Mouse (Mus musculus) heart, embryonic 16.5 days (tissue): ENCODE results near the gene Alg14. TPM values are rescaled to one million over a fixed set of nuclear protein-coding genes. Genes with fewer than 3 reads are reported as not detected.
A peak's percentile ranks its signal among the peaks of the same experiment; 100 is the strongest.

Experiments used
- ATAC-seq: fragments of 200-750 bp; cut with Nextera tagmentation; replicated peaks from 2 replicates; pipeline ENCODE4 v1.8.0; 2017; ENCODE audit warnings: moderate number of reproducible peaks; ENCODE audit not compliant: insufficient read depth, low FRiP score; ENCODE audit errors: extremely low read depth
- H3K27ac ChIP-seq: fragments of 300-500 bp; sonication (generic); 2 replicates; pipeline ENCODE4 v1.5.1; 2014; ENCODE audit warnings: mild to moderate bottlenecking, low read length, control low read depth, moderate library complexity
- H3K27me3 ChIP-seq: fragments of 300-500 bp; sonication (generic); 2 replicates; pipeline ENCODE4 v1.6.1; 2014; ENCODE audit warnings: low read length, mixed read lengths; ENCODE audit not compliant: control insufficient read depth, insufficient read depth
- H3K36me3 ChIP-seq: fragments of 300-500 bp; sonication (generic); 2 replicates; pipeline ENCODE4 v1.6.1; 2014; ENCODE audit not compliant: control insufficient read depth, insufficient read depth
- H3K4me1 ChIP-seq: fragments of 300-500 bp; sonication (generic); 2 replicates; pipeline ENCODE4 v1.6.1; 2014; ENCODE audit warnings: low read length, mixed read lengths; ENCODE audit not compliant: control insufficient read depth, insufficient read depth
- H3K4me2 ChIP-seq: fragments of 300-500 bp; sonication (generic); 2 replicates; pipeline ENCODE4 v1.6.1; 2014; ENCODE audit warnings: low read depth, mild to moderate bottlenecking, control low read depth, low read length
- H3K4me3 ChIP-seq: fragments of 300-500 bp; sonication (generic); 2 replicates; pipeline ENCODE4 v1.5.1; 2014; ENCODE audit warnings: mild to moderate bottlenecking, control low read depth, low read length
- H3K9ac ChIP-seq: fragments of 300-500 bp; sonication (generic); 2 replicates; pipeline ENCODE4 v1.6.1; 2014; ENCODE audit warnings: low read length, control low read depth
- H3K9me3 ChIP-seq: fragments of 300-500 bp; sonication (generic); replicated peaks from 2 replicates; pipeline ENCODE4 v1.6.1; 2016; ENCODE audit warnings: low read length; ENCODE audit not compliant: control insufficient read depth
- WGBS: fragments of 180-500 bp; shearing (Covaris S2); extraction: QIAGEN DNeasy Blood & Tissue Kit; methylation state at CpG from one replicate; pipeline ENCODE4 v1.1.7; 2014; 5-methylcytosine and 5-hydroxymethylcytosine counted together
- polyA plus RNA-seq: library from polyadenylated mRNA; unstranded; fragments of >200 nt; fragmentation: Nextera tagmentation; extraction: Ambion mirVana; gene quantifications from 2 replicates; pipeline ENCODE4 v1.2.1, GENCODE M21; 2015

Gene Alg14
- 37.9 and 39.8 TPM in 2 replicates for polyA plus RNA-seq

DNA sequence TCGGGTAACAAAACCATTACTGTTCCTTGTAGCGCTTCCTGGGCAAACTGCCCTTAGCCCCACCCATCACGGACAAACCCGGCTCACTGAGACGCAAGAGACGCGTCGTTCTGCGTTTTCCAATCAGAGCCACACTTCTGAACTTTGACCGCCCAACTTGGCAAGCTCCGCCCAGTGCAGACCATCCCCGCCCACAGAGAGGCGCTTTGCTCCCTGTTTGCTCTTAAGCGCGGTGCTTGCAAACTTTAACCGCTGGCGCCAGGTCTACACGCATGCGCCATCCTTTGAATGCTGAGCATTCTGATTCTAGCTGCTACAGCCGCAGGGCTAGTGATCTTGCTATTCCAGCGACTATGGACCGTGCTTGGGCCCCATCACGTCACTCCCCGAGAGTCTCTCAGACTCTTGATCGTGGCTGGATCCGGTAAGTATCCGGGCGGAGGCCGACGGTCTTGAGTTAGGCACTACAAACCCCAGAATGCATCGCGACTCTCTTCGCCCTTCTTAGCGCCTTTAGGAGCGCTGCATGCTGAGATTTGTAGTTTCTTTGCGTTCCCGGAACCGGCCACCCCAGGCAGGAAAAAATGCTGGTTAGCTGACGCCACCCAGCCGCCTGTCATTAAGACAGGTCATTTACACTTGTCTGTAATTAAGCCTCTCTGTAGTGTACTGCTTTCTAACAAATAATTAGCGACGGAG, at the start of gene Alg14:
Gene Alg14 (plus strand): TSS at position 214 of the 699 bp plus-strand sequence.
- under 1% methylated on average over 42 of the region's 42 CpGs for WGBS
- Histone ChIP-seq H3K4me3 (peak within 1 kb of the TSS; percentile 70), H3K36me3 (no peaks in the 10 kb centered on the region), H3K4me2 (peak within 1 kb of the TSS; percentile 69), H3K27me3 (no peaks in the 10 kb centered on the region), H3K4me1 (0 out of 2 replicates have a peak, but pooled peaks cover 4% of the 10 kb centered on the region), H3K9me3 (no peaks in the 10 kb centered on the region), H3K9ac (peak within 1 kb of the TSS; percentile 81), H3K27ac (peak within 1 kb of the TSS; percentile 95)
- peak; percentile 98 for ATAC-seq

DNA sequence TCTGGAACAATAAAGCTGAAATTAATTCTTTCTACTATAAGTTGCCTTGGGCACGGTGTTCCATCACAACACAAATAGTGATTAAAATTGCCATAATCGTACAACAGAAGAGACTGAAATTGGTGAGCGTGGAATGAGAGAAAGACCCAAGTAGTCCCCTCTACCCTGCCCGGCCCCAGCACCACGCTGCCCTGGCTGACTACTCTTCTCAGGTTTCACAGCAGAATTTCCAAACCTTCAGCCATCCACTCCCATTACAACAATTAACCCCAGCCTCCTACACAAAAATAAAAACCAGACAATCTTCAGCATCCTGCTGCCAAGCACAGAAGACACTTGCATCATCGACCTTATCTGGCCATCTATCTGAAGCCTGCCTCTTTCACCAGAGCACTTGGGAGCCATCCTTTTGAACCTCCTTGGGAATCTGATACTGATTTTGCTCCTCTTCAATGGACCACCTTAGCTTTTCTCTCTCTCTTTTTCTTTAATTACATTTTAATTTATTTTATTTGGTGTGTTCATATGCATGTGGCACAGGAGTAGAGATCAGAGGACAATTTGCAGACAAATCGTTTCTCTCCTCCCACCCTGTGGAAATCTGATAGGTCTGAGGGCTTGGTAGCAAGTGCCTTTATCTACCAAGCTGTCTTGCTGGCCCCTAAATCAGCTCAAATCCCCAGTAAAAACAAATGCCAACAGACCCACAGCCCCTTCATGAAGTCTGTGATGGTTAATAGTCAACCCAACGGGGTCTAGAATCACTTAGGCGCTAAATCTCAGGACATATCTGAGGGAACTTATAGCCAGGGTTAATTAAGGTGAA, 49.2 kb upstream of the Alg14 start:
- Histone ChIP-seq H3K4me3 (no peak overlapping the region), H3K4me1 (no peaks in the 10 kb centered on the region), H3K27ac (no peak overlapping the region), H3K9ac (no peak overlapping the region), H3K9me3 (no peaks in the 10 kb centered on the region), H3K27me3 (no peaks in the 10 kb centered on the region), H3K36me3 (no peaks in the 10 kb centered on the region), H3K4me2 (no peak overlapping the region)
- ATAC-seq: no peak
- 64% methylated on average over 9 of the region's 9 CpGs for WGBS

DNA sequence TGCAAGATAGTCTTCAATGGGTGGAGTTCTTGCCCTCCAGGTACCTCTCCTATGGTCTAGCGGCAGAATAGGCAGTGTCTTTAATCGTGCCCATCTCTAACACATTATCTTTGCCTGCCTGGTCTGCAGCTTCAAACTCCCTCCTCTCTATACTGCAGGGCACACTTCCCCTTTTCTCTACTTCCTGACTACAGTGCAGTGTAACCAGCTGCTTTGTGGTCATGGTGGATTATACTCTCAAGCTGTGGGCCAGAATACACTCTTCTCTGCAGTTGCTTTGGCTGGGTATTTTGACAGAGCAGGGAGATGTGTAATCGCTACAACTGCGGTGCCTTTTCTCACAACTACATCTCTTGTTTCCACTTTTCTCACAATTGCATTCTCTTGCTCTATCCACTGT, 48.6 kb upstream of the Alg14 start:
- Histone ChIP-seq H3K9ac (no peak overlapping the region), H3K27ac (no peak overlapping the region; the same call in 1 of the 2 replicates), H3K4me3 (no peak overlapping the region), H3K9me3 (no peaks in the 10 kb centered on the region), H3K27me3 (no peaks in the 10 kb centered on the region), H3K4me1 (no peaks in the 10 kb centered on the region), H3K36me3 (no peaks in the 10 kb centered on the region), H3K4me2 (no peak overlapping the region)
- 0 out of 2 replicates have a peak, but pooled peaks have one; percentile 49 for ATAC-seq
- WGBS: 82% methylated on average over 4 of the region's 4 CpGs

DNA sequence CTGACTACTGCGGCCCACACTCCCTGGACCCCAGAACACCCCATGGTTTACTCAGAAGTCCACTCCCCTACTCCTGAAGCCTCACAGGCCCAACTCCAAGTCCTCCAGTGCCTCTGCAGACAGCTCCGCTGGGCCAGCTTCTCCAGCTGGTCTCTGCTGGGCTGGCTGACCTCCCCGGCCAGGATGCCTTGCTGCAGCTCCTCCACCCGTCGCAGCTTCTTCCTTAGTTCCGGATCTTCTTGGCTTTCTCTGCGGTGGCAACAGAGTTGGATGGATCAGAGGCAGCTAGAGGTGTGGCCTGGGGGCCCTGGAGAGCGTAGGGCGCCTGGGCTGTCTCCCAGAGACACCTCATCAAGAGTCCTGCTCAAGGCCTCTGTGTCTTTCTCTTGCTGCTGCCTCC, 41.5 kb upstream of the Alg14 start:
- Histone ChIP-seq H3K27ac (no peak overlapping the region), H3K9ac (no peak overlapping the region), H3K4me2 (no peak overlapping the region), H3K9me3 (no peaks in the 10 kb centered on the region), H3K36me3 (no peaks in the 10 kb centered on the region), H3K4me1 (no peaks in the 10 kb centered on the region), H3K27me3 (no peaks in the 10 kb centered on the region), H3K4me3 (no peak overlapping the region)
- 84% methylated on average over 9 of the region's 9 CpGs for WGBS
- no peak for ATAC-seq

DNA sequence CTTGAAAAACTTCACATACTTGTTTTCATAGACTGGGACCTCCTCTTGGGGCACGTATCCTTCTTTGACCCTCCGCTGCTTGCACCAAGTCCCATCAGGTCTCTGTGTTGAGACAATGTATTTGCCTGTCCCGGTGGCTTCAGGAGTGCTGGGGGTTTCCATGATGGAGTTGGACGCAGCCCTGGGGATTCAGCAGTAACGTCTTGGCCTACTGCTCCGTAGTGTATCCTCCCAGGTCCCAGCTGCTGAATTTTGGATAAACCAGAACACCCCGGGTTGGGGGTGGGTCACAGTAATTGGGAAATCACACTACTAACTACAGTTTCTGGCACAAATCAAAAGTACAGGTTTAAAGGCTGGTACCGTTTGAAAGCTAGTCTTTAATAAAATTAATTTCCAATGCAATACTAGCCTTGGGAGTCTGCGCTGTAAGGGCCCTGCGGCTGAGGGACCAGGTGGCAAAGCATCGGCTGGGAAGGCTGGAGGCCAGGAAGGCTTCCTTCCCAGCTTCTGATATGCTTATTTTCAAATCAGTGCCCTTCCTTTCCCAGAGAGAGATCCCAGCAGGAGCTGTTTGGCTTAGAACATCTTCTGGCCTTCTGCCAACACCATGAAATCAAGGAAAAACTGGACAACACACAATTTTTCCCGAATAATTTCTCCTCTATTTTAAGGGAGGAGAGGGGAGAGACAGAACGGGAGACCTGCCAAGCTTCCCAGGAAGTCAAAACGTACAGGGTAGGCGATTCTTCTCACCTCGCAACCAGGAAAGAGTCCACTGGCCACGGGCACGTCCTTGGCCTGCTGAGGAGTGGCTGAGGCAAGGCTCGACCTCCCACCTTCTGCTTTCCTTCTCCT, 40.8 kb upstream of the Alg14 start:
- Histone ChIP-seq H3K27me3 (no peaks in the 10 kb centered on the region), H3K27ac (no peak overlapping the region), H3K36me3 (no peaks in the 10 kb centered on the region), H3K4me2 (no peak overlapping the region), H3K4me3 (no peak overlapping the region), H3K9ac (no peak overlapping the region), H3K9me3 (no peaks in the 10 kb centered on the region), H3K4me1 (no peaks in the 10 kb centered on the region)
- 69% methylated on average over 19 of the region's 19 CpGs for WGBS
- ATAC-seq: no peak

DNA sequence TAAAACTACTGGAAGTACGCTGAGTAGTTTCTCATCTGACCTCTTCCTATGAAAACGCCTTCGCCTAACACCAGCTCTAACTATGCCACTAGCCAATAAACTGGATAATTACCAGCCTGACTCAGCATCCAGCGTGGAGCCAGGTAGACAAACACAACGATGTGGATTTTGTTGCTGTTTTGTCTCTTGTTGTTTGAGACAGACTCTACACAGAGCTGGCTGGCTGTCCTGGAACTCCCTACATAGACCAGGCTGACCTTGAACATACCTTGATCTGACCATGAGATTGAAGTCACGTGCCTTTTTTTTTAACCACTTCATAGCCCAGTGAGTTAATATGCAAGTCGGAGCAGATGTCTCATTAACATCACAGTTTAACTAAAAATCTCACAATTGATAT, 36.1 kb upstream of the Alg14 start:
- ATAC-seq: no peak
- Histone ChIP-seq H3K27ac (no peak overlapping the region), H3K9ac (no peak overlapping the region), H3K4me3 (no peak overlapping the region), H3K9me3 (no peaks in the 10 kb centered on the region), H3K4me2 (no peak overlapping the region), H3K4me1 (0 out of 2 replicates have a peak, but pooled peaks cover 2% of the 10 kb centered on the region), H3K27me3 (peaks cover 7% of the 10 kb centered on the region; the same call in 1 of the 2 replicates), H3K36me3 (no peaks in the 10 kb centered on the region)
- WGBS: 83% methylated on average over 7 of the region's 7 CpGs

DNA sequence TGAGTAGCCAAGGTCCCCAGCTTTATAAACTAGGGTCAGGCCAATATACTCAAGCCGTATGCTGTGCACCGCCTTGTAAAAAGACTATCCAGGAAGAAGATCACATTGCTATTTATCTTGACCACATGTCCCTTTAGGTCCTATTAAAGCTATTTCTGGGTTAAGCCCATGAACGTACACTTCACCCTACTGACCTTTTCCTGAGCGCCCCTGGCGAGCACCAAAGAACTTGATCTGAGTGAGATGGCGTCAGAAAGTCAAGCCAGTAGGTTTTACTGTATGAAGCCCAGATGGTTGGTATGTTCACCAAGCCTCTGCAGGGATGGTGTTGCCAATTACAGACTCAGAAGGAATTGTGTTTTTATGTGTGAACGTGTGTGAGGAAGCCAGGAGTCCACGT, 35.4 kb upstream of the Alg14 start:
- no peak for ATAC-seq
- H3K4me1 ChIP-seq: 0 out of 2 replicates have a peak, but pooled peaks cover 2% of the 10 kb centered on the region
- H3K27me3 ChIP-seq: peaks cover 12% of the 10 kb centered on the region
- no peaks in the 10 kb centered on the region for H3K36me3 ChIP-seq
- H3K9me3 ChIP-seq: no peaks in the 10 kb centered on the region
- H3K4me3 ChIP-seq: no peak overlapping the region
- 82% methylated on average over 8 of the region's 8 CpGs for WGBS
- H3K4me2 ChIP-seq: no peak overlapping the region
- H3K9ac ChIP-seq: no peak overlapping the region
- no peak overlapping the region for H3K27ac ChIP-seq

DNA sequence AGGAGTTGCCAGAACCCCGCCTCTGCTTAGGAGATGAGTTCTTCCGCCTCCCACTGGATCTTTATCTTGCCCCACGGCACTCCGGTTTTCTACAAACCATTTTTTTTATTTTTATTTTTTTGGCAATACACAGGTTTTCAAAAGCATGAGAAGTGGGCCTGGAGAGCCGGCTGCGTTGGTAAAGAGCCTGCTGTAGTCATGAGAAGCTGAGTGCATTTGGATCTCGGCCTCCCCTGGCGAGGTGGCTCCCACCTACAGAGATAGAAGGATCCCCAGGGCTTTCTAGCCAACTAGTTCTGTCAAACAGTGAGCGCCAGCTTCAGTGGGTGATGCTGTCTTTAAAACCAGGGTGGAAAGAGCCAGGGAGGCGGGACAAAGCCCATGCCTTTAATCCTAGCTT, 34.2 kb upstream of the Alg14 start:
- no peak for ATAC-seq
- Histone ChIP-seq H3K9ac (no peak overlapping the region), H3K9me3 (no peaks in the 10 kb centered on the region), H3K4me2 (no peak overlapping the region), H3K4me1 (peaks cover 5% of the 10 kb centered on the region; the same call in 1 of the 2 replicates), H3K27me3 (peaks cover 16% of the 10 kb centered on the region), H3K4me3 (no peak overlapping the region), H3K36me3 (no peaks in the 10 kb centered on the region), H3K27ac (no peak overlapping the region)
- WGBS: 79% methylated on average over 10 of the region's 10 CpGs
